Mouse (Mus musculus): ENCODE results near the gene Lpp. TPM values are rescaled to one million over a fixed set of nuclear protein-coding genes. Genes with fewer than 3 reads are reported as not detected.

The Lpp gene
- polyA plus RNA-seq, 1 experiment = 15.0 TPM

DNA sequence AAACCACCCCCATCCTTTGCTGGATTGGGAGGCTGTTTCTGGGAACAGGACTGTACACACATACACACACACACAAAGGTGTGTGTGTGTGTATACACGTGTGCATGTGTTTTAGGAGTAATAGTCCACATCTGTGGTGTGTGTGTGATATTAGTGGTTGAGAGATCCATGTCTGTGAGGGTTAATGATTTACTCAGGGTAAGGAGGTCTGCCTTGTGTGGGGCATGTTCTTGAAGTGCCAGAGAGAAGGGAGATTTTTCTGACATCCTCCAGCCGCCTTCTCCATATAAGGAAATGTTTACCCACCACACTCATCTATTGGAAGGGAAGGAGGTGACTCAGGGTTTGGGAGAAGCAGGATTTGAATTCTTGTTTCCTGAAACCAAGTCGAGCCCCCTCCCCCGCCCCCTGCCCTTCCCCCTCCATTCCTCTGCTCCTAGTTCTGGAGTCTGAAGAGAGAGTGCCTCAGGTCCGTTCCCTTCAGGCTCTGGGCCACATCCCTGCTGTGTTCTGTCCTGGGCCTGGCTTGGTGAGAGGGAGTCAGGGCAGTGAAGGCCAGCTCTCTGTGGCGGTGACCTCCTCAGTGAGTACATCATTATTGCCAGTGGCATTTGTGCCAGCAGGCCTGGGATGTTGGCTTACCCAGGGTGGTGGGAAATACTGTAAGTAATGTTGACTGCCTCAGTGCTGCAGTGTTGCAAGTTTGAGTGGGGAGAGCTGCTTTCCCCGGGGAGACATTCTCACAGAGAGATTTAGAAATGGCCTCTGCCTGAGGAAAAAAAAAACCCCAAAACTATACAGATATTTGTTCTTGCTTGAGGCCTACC is 54.6 kb downstream of the Lpp start:
- Histone ChIP-seq H3K27ac (ENCODE audit: control insufficient read depth, insufficient read depth, low read length) (no peak overlapping the region), H3K27me3 (ENCODE audit: control insufficient read depth, insufficient read depth, low read length) (no peaks in the 10 kb centered on the region), H3K4me3 (ENCODE audit: control insufficient read depth, insufficient read depth, low read length) (no peak overlapping the region), H3K4me1 (replicated peaks; ENCODE audit: control insufficient read depth, insufficient read depth, low read length) (peaks cover 15% of the 10 kb centered on the region), H3K36me3 (ENCODE audit: control insufficient read depth, insufficient read depth, low read length) (no peaks in the 10 kb centered on the region)
- WGBS = 82% methylated on average over 7 of the region's 7 CpGs
- no peak for TF ChIP-seq CTCF (IDR thresholded peaks at IDR 0.05; ENCODE audit: borderline replicate concordance, control insufficient read depth, extremely low read depth, insufficient read depth, low read length, poor library complexity)
- TF ChIP-seq POLR2A (IDR thresholded peaks at IDR 0.05; ENCODE audit: control insufficient read depth, extremely low read depth, insufficient read depth, low read length, poor library complexity) = no peak
- DNase-seq = no peak

DNA sequence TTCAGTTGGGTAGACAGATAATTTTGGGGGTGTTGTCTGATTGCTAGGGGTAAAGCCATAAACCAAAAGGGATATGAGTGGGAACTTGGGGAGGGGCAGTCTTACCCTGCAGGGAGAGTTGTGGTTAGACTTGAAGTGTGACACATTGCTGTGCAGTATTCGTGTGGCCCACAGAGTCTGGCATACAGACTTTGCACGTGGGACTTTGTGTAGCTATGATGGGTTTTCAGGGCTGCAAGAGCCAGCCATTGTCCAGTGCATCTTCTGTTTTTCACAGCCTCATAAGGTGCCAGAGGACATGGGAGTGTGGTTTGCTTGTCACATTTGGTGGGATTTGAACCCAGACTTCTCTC is 55.2 kb downstream of the Lpp start:
- Histone ChIP-seq H3K27me3 (ENCODE audit: control insufficient read depth, insufficient read depth, low read length) (no peaks in the 10 kb centered on the region), H3K4me3 (ENCODE audit: control insufficient read depth, insufficient read depth, low read length) (no peak overlapping the region), H3K4me1 (replicated peaks; ENCODE audit: control insufficient read depth, insufficient read depth, low read length) (peaks cover 15% of the 10 kb centered on the region), H3K36me3 (ENCODE audit: control insufficient read depth, insufficient read depth, low read length) (no peaks in the 10 kb centered on the region), H3K27ac (ENCODE audit: control insufficient read depth, insufficient read depth, low read length) (no peak overlapping the region)
- no peak for TF ChIP-seq CTCF (IDR thresholded peaks at IDR 0.05; ENCODE audit: borderline replicate concordance, control insufficient read depth, extremely low read depth, insufficient read depth, low read length, poor library complexity)
- TF ChIP-seq POLR2A (IDR thresholded peaks at IDR 0.05; ENCODE audit: control insufficient read depth, extremely low read depth, insufficient read depth, low read length, poor library complexity) = no peak
- 2% methylated on average over 2 of the region's 2 CpGs for WGBS
- DNase-seq = peak; percentile 16

DNA sequence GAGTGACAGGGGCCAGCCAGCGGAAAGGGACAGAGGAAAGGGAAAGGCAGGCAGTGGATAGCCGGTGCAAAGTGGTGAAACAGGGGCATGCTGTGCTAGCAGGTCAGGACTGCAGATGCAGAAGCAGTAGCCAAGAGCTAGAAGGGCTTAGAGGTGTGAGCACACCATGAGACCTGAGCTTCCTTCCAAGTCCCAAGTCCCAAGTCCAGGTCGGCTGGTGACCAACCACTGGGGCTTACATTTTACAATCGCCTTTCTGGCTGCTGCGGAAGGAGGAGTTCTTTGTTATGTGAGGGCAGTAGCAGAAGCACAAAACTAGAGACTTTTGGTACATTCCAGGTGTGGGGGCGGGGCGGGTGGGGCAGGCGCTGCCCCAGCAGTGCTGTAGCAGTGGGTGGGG is 56.5 kb downstream of the Lpp start:
- Histone ChIP-seq H3K27me3 (ENCODE audit: control insufficient read depth, insufficient read depth, low read length) (no peaks in the 10 kb centered on the region), H3K36me3 (ENCODE audit: control insufficient read depth, insufficient read depth, low read length) (no peaks in the 10 kb centered on the region), H3K4me1 (replicated peaks; ENCODE audit: control insufficient read depth, insufficient read depth, low read length) (peaks cover 15% of the 10 kb centered on the region), H3K27ac (ENCODE audit: control insufficient read depth, insufficient read depth, low read length) (peak overlapping the region; percentile 1; the same call in 1 of the 2 replicates), H3K4me3 (ENCODE audit: control insufficient read depth, insufficient read depth, low read length) (no peak overlapping the region)
- peak; percentile 13 for DNase-seq
- 95% methylated on average over 7 of the region's 8 CpGs for WGBS
- TF ChIP-seq CTCF (IDR thresholded peaks at IDR 0.05; ENCODE audit: borderline replicate concordance, control insufficient read depth, extremely low read depth, insufficient read depth, low read length, poor library complexity) (no peak), POLR2A (IDR thresholded peaks at IDR 0.05; ENCODE audit: control insufficient read depth, extremely low read depth, insufficient read depth, low read length, poor library complexity) (no peak)

DNA sequence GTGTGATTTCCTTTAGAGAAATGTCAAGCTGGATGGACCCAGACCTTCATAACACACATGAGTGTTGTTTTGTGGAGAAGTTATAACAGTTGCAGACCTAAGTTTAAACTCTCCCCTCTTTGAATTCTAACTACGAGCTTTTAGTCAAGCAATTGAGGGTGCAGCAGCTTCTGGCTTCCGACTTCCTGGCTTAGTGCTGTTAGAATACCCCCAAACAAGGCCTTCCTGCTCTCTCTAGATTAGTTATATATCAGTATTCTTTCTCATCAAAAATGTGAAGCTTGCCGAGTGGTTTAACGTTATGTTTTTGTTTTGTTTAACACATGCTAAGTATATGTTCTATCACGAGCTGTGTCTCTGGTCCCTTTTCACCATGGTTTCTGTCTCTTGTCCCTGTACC is 56.9 kb downstream of the Lpp start:
- Histone ChIP-seq H3K4me3 (ENCODE audit: control insufficient read depth, insufficient read depth, low read length) (no peak overlapping the region), H3K27ac (ENCODE audit: control insufficient read depth, insufficient read depth, low read length) (peak overlapping the region; percentile 79), H3K27me3 (ENCODE audit: control insufficient read depth, insufficient read depth, low read length) (no peaks in the 10 kb centered on the region), H3K4me1 (replicated peaks; ENCODE audit: control insufficient read depth, insufficient read depth, low read length) (peaks cover 15% of the 10 kb centered on the region), H3K36me3 (ENCODE audit: control insufficient read depth, insufficient read depth, low read length) (no peaks in the 10 kb centered on the region)
- peak; percentile 35 for DNase-seq
- TF ChIP-seq POLR2A (IDR thresholded peaks at IDR 0.05; ENCODE audit: control insufficient read depth, extremely low read depth, insufficient read depth, low read length, poor library complexity) (no peak), CTCF (IDR thresholded peaks at IDR 0.05; ENCODE audit: borderline replicate concordance, control insufficient read depth, extremely low read depth, insufficient read depth, low read length, poor library complexity) (no peak)
- WGBS = 70% methylated on average over 5 of the region's 5 CpGs

DNA sequence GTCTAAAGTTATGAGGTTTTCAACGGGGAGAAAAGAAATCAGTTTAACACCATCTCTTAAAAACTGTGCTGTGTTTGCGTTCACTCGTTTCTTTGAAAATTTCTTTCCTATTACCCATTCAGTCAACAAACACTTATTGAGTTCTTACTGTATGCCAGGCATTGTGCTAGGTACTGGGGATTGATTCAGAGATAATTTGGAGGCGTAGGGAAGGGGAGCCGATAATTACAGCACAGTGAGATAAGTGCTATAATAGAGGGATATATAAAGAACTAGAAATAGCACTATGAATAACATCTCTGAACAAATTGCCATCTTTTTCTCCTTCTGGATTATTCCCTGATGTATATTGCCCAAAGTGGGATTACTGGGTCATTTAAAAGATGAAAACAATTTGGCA is 57.8 kb downstream of the Lpp start:
- no peak for DNase-seq
- H3K27ac ChIP-seq (ENCODE audit: control insufficient read depth, insufficient read depth, low read length) = no peak overlapping the region
- H3K27me3 ChIP-seq (ENCODE audit: control insufficient read depth, insufficient read depth, low read length) = no peaks in the 10 kb centered on the region
- H3K4me3 ChIP-seq (ENCODE audit: control insufficient read depth, insufficient read depth, low read length) = no peak overlapping the region
- TF ChIP-seq POLR2A (IDR thresholded peaks at IDR 0.05; ENCODE audit: control insufficient read depth, extremely low read depth, insufficient read depth, low read length, poor library complexity) (no peak), CTCF (IDR thresholded peaks at IDR 0.05; ENCODE audit: borderline replicate concordance, control insufficient read depth, extremely low read depth, insufficient read depth, low read length, poor library complexity) (no peak)
- 97% methylated on average over 5 of the region's 5 CpGs for WGBS
- peaks cover 15% of the 10 kb centered on the region for H3K4me1 ChIP-seq (replicated peaks; ENCODE audit: control insufficient read depth, insufficient read depth, low read length)
- H3K36me3 ChIP-seq (ENCODE audit: control insufficient read depth, insufficient read depth, low read length) = no peaks in the 10 kb centered on the region

DNA sequence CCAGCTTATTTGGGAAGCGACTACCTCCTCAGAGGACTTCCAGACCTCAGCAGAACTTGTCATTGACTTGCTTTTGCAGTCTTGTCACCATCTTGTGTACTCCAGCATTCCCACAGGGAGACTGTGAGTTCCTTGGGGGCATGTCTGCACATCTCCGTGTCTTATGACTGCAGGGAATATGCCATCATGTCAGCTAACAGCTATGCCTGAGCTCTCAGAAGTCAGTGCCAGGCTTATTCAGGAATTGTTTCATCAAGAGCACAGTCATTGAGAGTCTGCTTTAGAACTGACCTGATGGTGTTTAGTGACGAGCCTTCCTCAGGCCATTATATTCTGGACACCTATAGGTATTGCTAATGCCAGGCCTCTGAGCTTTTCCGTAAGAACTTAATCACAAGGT is 60.2 kb downstream of the Lpp start:
- Histone ChIP-seq H3K36me3 (ENCODE audit: control insufficient read depth, insufficient read depth, low read length) (no peaks in the 10 kb centered on the region), H3K27me3 (ENCODE audit: control insufficient read depth, insufficient read depth, low read length) (no peaks in the 10 kb centered on the region), H3K4me3 (ENCODE audit: control insufficient read depth, insufficient read depth, low read length) (no peak overlapping the region), H3K27ac (ENCODE audit: control insufficient read depth, insufficient read depth, low read length) (no peak overlapping the region), H3K4me1 (replicated peaks; ENCODE audit: control insufficient read depth, insufficient read depth, low read length) (peaks cover 10% of the 10 kb centered on the region)
- WGBS = 98% methylated on average over 4 of the region's 4 CpGs
- no peak for TF ChIP-seq POLR2A (IDR thresholded peaks at IDR 0.05; ENCODE audit: control insufficient read depth, extremely low read depth, insufficient read depth, low read length, poor library complexity)
- no peak for TF ChIP-seq CTCF (IDR thresholded peaks at IDR 0.05; ENCODE audit: borderline replicate concordance, control insufficient read depth, extremely low read depth, insufficient read depth, low read length, poor library complexity)
- DNase-seq = no peak

Data from thymus, adult 2 months (tissue).